Mouse (Mus musculus) heart, adult 2 months (tissue): ENCODE measurements around the gene Exoc4. TPM values are rescaled to one million over a fixed set of nuclear protein-coding genes. Genes with fewer than 3 reads are reported as not detected.

Experiments used
- DNase-seq, 2 experiments: peaks; one replicate each; pipeline ENCODE4 v3.0.0; 2021
- H3K27ac ChIP-seq: fragments of 200-600 bp; 2 replicates; pipeline ENCODE4 v1.8.1; 2022
- H3K27me3 ChIP-seq: fragments of 200-500 bp; 2 replicates; pipeline ENCODE4 v1.6.1; 2012; ENCODE audit warnings: mild to moderate bottlenecking, low read length, inconsistent platforms, mixed read lengths; ENCODE audit not compliant: control insufficient read depth, insufficient read depth
- H3K36me3 ChIP-seq: fragments of 200-500 bp; 2 replicates; pipeline ENCODE4 v1.6.1; 2012; ENCODE audit warnings: low read length, inconsistent platforms; ENCODE audit not compliant: control insufficient read depth, insufficient read depth
- H3K4me1 ChIP-seq: fragments of 200-500 bp; 2 replicates; pipeline ENCODE4 v1.6.1; 2011; ENCODE audit warnings: low read length; ENCODE audit not compliant: control insufficient read depth, insufficient read depth
- H3K4me3 ChIP-seq: fragments of 200-600 bp; 2 replicates; pipeline ENCODE4 v1.8.1; 2022
- H3K79me2 ChIP-seq: fragments of 200-500 bp; replicated peaks from 2 replicates; pipeline ENCODE4 v1.6.1; 2012; ENCODE audit warnings: mild to moderate bottlenecking, inconsistent platforms, low read length, moderate library complexity, mixed read lengths; ENCODE audit not compliant: control insufficient read depth, insufficient read depth
- H3K9ac ChIP-seq: fragments of 200-500 bp; 2 replicates; pipeline ENCODE4 v1.6.1; 2012; ENCODE audit warnings: low read depth, mild to moderate bottlenecking, control low read depth, inconsistent platforms, low read length, mixed read lengths
- CTCF ChIP-seq: fragments of 200-600 bp; IDR thresholded peaks from 2 replicates; pipeline ENCODE4 v1.8.1; 2022; ENCODE audit warnings: antibody characterized with exemption, mild to moderate bottlenecking, moderate library complexity
- EP300 ChIP-seq: fragments of 200-500 bp; IDR thresholded peaks from 2 replicates; pipeline ENCODE4 v1.6.1; 2011; ENCODE audit warnings: low read depth, low read length, control low read depth; ENCODE audit not compliant: insufficient read depth
- POLR2A ChIP-seq: fragments of 200-500 bp; IDR thresholded peaks from 2 replicates; pipeline ENCODE4 v1.6.1; 2011; ENCODE audit warnings: mild to moderate bottlenecking, low read depth, low read length, control low read depth; ENCODE audit not compliant: insufficient read depth
- WGBS: fragments of 180-500 bp; shearing (Covaris S2); methylation state at CpG from one replicate; pipeline ENCODE4 v1.1.7; 2018; 5-methylcytosine and 5-hydroxymethylcytosine counted together
- intact Hi-C: fragments of 180-260 bp; cut with DNase I; formaldehyde crosslinking; loops from one replicate; pipeline ENCODE4 v1.15.1; 2025
- polyA plus RNA-seq: library from polyadenylated mRNA; depleted of rRNA; stranded (reverse); fragments of >200 nt; gene quantifications from 2 replicates; pipeline ENCODE4 v1.2.3, GENCODE M21; 2012
- total RNA-seq, 2 experiments: library from RNA; stranded (reverse); gene quantifications; 2 replicates each; pipeline ENCODE4 v1.2.3; 2021

Gene Exoc4
- total and polyA plus RNA-seq, 3 experiments, result 9.9 to 36.0 (median 34.0) TPM

DNA sequence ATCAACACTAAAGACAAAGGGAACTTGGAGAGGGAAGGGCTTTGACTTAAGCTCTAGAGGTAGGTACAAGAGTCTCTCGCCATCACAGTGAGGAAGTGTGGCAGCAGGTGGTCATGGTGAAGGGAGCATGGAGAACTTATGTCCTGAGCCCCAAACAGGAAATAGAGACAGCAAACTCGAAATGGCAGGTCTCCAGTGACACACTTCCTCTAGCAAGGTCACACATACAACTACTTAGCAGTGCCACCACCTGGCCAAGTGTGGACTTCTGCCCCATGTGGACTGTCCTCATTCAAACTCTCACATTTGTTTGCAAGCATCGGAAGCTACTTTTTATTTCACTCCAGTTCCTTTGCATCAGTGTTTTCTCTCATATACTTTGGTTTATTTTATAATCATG, 74.0 kb downstream of the Exoc4 start:
- no peak overlapping the region for H3K4me3 ChIP-seq
- H3K36me3 ChIP-seq, result peaks cover 4% of the 10 kb centered on the region
- TF ChIP-seq CTCF, result 0 out of 2 replicates have a peak, but pooled peaks have one; percentile 4
- no peak for TF ChIP-seq POLR2A
- no peak for DNase-seq
- H3K9ac ChIP-seq, result no peak overlapping the region
- H3K27ac ChIP-seq, result no peak overlapping the region
- WGBS, result 73% methylated on average over 3 of the region's 3 CpGs
- no peaks in the 10 kb centered on the region; the same call in 1 of the 2 replicates for H3K27me3 ChIP-seq
- H3K79me2 ChIP-seq, result peaks cover 4% of the 10 kb centered on the region; the same call in 1 of the 2 replicates
- peaks cover 5% of the 10 kb centered on the region for H3K4me1 ChIP-seq
- intact Hi-C loops, result no loop called here

DNA sequence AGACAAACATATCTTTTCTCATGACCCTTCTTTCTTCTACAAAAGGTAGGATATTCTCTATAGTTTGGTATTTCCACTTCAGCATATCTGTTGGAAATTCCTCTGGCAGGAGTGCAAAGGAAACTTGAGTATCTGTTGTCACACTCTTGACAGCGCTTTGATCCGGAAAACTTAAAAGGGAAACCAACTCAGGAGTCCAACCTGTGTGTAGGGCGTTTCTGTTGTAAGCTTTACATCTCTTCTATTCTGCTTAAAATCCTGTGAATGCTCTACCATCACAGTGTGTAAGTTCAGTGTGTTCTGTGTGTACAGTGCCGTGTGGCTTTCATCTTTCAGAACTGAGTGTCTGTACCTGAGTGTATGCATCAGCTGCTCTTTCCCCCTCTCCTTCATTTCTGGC, 74.5 kb downstream of the Exoc4 start:
- DNase-seq, result no peak
- 52% methylated on average over 4 of the region's 4 CpGs for WGBS

DNA sequence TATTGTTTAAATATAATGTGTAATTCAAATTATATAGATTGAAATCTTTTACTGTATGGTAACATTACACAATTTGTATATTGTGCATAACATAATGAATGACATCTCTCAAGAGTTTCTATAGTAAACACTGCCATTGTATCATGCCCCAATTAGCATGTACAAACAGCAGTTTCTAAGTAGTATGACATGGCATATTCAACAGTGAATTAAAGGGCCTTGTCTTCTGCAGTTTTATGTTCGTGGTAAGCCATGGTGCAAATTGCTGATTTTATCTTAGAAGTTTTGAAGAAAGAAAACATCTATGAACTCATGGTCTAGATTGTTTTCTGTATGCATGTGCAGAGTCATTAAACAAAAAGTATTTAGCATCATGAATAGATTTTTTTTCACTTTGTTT, 79.4 kb downstream of the Exoc4 start:
- no peak overlapping the region for H3K4me3 ChIP-seq
- no peak overlapping the region for H3K9ac ChIP-seq
- 85% methylated on average over 1 of the region's 1 CpGs for WGBS
- H3K79me2 ChIP-seq, result peaks cover 2% of the 10 kb centered on the region; the same call in 1 of the 2 replicates
- DNase-seq, result no peak
- peaks cover 3% of the 10 kb centered on the region for H3K4me1 ChIP-seq
- TF ChIP-seq EP300 (no peak), POLR2A (no peak), CTCF (no peak)
- no peak overlapping the region for H3K27ac ChIP-seq
- intact Hi-C loops, result no loop called here
- H3K36me3 ChIP-seq, result peaks cover 4% of the 10 kb centered on the region
- H3K27me3 ChIP-seq, result no peaks in the 10 kb centered on the region

More for the DNA sequence above, 74.5 kb downstream of the Exoc4 start:
- Histone ChIP-seq H3K79me2 (peaks cover 4% of the 10 kb centered on the region; the same call in 1 of the 2 replicates), H3K27me3 (no peaks in the 10 kb centered on the region; the same call in 1 of the 2 replicates), H3K36me3 (peaks cover 4% of the 10 kb centered on the region), H3K9ac (no peak overlapping the region), H3K4me3 (no peak overlapping the region), H3K4me1 (peaks cover 5% of the 10 kb centered on the region), H3K27ac (no peak overlapping the region)
- intact Hi-C loops, result no loop called here
- TF ChIP-seq POLR2A (no peak), CTCF (no peak), EP300 (no peak)

DNA sequence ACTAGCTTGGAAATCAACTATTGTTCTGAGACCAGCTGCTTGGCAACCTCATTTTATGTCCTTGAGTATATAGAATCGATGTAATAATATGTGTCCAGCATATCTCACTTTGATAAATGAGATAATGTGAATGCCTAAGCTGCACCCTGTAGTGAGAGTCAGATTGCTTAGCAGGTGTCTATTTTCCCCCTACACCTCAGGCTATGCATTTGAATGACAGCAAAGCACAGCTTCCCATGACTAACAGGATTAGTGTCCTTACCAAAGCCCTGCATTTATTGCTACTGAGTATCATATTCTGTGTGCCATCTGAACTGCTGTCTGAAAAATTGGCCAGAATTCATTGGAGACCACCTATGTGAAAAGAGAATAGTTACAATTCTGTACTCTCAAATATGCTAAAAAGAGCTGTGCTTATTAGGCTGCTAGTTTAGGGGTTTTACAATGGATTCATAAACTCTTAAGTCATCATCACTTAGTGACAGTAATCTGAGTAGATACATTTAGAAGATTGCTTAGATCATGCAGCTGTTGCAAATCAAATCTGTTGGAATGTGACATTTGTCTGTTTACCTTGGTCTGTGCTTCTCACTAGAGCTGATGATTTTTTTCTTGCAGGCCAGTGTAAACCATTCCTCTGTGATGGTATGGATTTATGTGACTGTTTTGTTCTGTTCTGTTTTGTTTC, 98.3 kb downstream of the Exoc4 start:
- H3K4me3 ChIP-seq, result no peak overlapping the region
- no peak overlapping the region for H3K9ac ChIP-seq
- H3K79me2 ChIP-seq, result no peaks in the 10 kb centered on the region; the same call in 1 of the 2 replicates
- H3K36me3 ChIP-seq, result peaks cover 4% of the 10 kb centered on the region; the same call in 1 of the 2 replicates
- intact Hi-C loops, result no loop called here
- H3K4me1 ChIP-seq, result no peaks in the 10 kb centered on the region
- no peak for DNase-seq
- 67% methylated on average over 1 of the region's 1 CpGs for WGBS
- TF ChIP-seq EP300 (no peak), CTCF (no peak), POLR2A (no peak)
- H3K27ac ChIP-seq, result no peak overlapping the region
- no peaks in the 10 kb centered on the region for H3K27me3 ChIP-seq

DNA sequence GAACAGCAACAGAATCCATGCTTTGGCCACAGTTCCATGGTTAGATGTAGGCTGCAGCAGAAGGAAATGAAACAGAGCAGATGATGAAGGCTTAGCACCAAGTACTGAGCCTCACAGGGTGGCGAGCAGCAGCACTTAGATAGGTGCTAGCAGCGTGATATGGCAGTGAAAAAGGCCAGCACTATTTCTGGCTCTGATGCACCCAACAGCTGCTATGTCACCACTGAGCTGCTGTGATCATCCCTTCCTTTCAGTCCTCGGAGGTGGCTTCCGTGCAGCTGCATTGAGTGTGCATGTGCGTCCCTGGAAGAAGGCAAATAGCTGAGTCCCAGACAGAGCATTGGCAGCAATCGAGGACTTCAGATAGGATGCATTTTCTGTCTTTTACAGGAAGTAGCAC, 112.7 kb downstream of the Exoc4 start:
- H3K79me2 ChIP-seq, result no peaks in the 10 kb centered on the region
- no peak overlapping the region for H3K27ac ChIP-seq
- H3K4me3 ChIP-seq, result no peak overlapping the region
- 17% methylated on average over 6 of the region's 6 CpGs for WGBS
- TF ChIP-seq EP300 (no peak), POLR2A (no peak), CTCF (no peak)
- peaks cover 3% of the 10 kb centered on the region for H3K4me1 ChIP-seq
- no peak overlapping the region for H3K9ac ChIP-seq
- H3K27me3 ChIP-seq, result no peaks in the 10 kb centered on the region
- H3K36me3 ChIP-seq, result no peaks in the 10 kb centered on the region
- intact Hi-C loops, result no loop called here
- peak; percentile 15 to 22 for DNase-seq

DNA sequence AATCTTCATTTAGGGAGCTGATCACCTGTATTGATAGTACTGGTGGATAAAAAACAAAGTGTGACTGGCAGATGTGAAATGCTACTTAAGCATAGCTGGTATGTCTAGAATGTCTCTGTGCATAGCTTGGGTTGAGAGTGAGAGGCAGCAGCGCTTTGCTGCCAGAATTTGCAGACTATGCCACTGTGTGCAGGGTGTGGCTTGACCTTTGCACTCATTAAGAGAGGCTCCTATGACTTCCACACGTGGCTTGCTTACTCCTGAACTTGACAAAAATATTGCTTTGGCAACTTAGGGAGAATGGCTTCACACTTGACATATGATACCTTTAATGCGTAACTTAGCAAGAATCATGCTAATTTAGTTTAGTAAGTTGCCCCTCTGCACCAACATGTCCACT, 131.6 kb downstream of the Exoc4 start:
- no peak overlapping the region for H3K4me3 ChIP-seq
- TF ChIP-seq POLR2A, result no peak
- TF ChIP-seq CTCF, result no peak
- no peak for TF ChIP-seq EP300
- H3K9ac ChIP-seq, result no peak overlapping the region
- WGBS, result 72% methylated on average over 3 of the region's 3 CpGs
- no peaks in the 10 kb centered on the region for H3K27me3 ChIP-seq
- DNase-seq, result no peak
- no peaks in the 10 kb centered on the region for H3K4me1 ChIP-seq
- H3K27ac ChIP-seq, result no peak overlapping the region
- no peaks in the 10 kb centered on the region for H3K79me2 ChIP-seq
- no peaks in the 10 kb centered on the region for H3K36me3 ChIP-seq
- intact Hi-C loops, result no loop called here
